Mouse (Mus musculus): ENCODE measurements around the gene Aldh8a1.

Aldh8a1 gene

GRCm38 (mm10) chr10:21376682-21377473 lies at the start of gene Aldh8a1:
Gene Aldh8a1, plus strand, starts transcription at chr10:21377291.
- DNase-seq: no peak

- no peak for DNase-seq
Observed at GRCm38 (mm10) chr10:21327605-21328135, 49.4 kb upstream of the Aldh8a1 start.

- no peak for DNase-seq
Observed at GRCm38 (mm10) chr10:21334349-21335105, 42.6 kb upstream of the Aldh8a1 start.

- no peak for DNase-seq
Observed at GRCm38 (mm10) chr10:21335534-21335933, 41.6 kb upstream of the Aldh8a1 start.

- DNase-seq: no peak
Observed at GRCm38 (mm10) chr10:21337191-21337590, 39.9 kb upstream of the Aldh8a1 start.

GRCm38 (mm10) chr10:21341706-21342105 lies 35.4 kb upstream of the Aldh8a1 start:
- DNase-seq: no peak

- DNase-seq: no peak
Observed at GRCm38 (mm10) chr10:21342331-21343005, 34.6 kb upstream of the Aldh8a1 start.

GRCm38 (mm10) chr10:21347332-21347731 lies 29.8 kb upstream of the Aldh8a1 start:
- DNase-seq: peak; percentile 63

GRCm38 (mm10) chr10:21349449-21349848 lies 27.6 kb upstream of the Aldh8a1 start:
- no peak for DNase-seq

- DNase-seq: no peak
Observed at GRCm38 (mm10) chr10:21349946-21350345, 27.1 kb upstream of the Aldh8a1 start.

GRCm38 (mm10) chr10:21350531-21351515 lies 26.3 kb upstream of the Aldh8a1 start:
- no peak for DNase-seq

GRCm38 (mm10) chr10:21351766-21352165 lies 25.3 kb upstream of the Aldh8a1 start:
- DNase-seq: no peak

- DNase-seq: no peak
Observed at GRCm38 (mm10) chr10:21353890-21354289, 23.2 kb upstream of the Aldh8a1 start.

- DNase-seq: no peak
Observed at GRCm38 (mm10) chr10:21354506-21354905, 22.6 kb upstream of the Aldh8a1 start.

- DNase-seq: no peak
Observed at GRCm38 (mm10) chr10:21357986-21358385, 19.1 kb upstream of the Aldh8a1 start.

GRCm38 (mm10) chr10:21359086-21359485 lies 18.0 kb upstream of the Aldh8a1 start:
- DNase-seq: no peak

- no peak for DNase-seq
Observed at GRCm38 (mm10) chr10:21361871-21362270, 15.2 kb upstream of the Aldh8a1 start.

GRCm38 (mm10) chr10:21363297-21363696 lies 13.8 kb upstream of the Aldh8a1 start:
- DNase-seq: no peak

- no peak for DNase-seq
Observed at GRCm38 (mm10) chr10:21364946-21365345, 12.1 kb upstream of the Aldh8a1 start.

GRCm38 (mm10) chr10:21365897-21366296 lies 11.2 kb upstream of the Aldh8a1 start:
- DNase-seq: no peak

GRCm38 (mm10) chr10:21366471-21366870 lies 10.6 kb upstream of the Aldh8a1 start:
- DNase-seq: no peak

- DNase-seq: no peak
Observed at GRCm38 (mm10) chr10:21367481-21367880, 9.6 kb upstream of the Aldh8a1 start.
